Mouse (Mus musculus): ENCODE measurements around the gene Prickle2. TPM values are rescaled to one million over a fixed set of nuclear protein-coding genes. Genes with fewer than 3 reads are reported as not detected.

The Prickle2 gene
- 13.1 and 15.5 TPM in 2 replicates for polyA plus RNA-seq (2014; fragmentation: Nextera tagmentation; extraction: Ambion mirVana)

- peaks cover 11% of the 10 kb centered on the region; the same call in 1 of the 2 replicates for H3K4me1 ChIP-seq (replicated peaks; ENCODE audit: control insufficient read depth, insufficient read depth, low read length)
- peak within 1 kb of the TSS; percentile 72 for H3K4me3 ChIP-seq (ENCODE audit: low read depth, low read length)
- H3K36me3 ChIP-seq (ENCODE audit: control insufficient read depth, insufficient read depth, low read length): no peaks in the 10 kb centered on the region
- peak within 1 kb of the TSS; percentile 87 for H3K4me2 ChIP-seq (ENCODE audit: low read length)
- no peaks in the 10 kb centered on the region for H3K27me3 ChIP-seq (replicated peaks; ENCODE audit: control insufficient read depth, insufficient read depth, low read length)
- peak within 1 kb of the TSS; percentile 67 for H3K9ac ChIP-seq (ENCODE audit: low read length)
- no peaks in the 10 kb centered on the region for H3K9me3 ChIP-seq (ENCODE audit: control insufficient read depth, low read length)
- DNase-seq (ENCODE audit: low spot score): peak; percentile 85
- 0% methylated on average over 11 of the region's 24 CpGs for whole genome bisulfite sequencing
- peak; percentile 96 for ATAC-seq (replicated peaks; ENCODE audit: low FRiP score, low TSS enrichment, low read depth)
- peak within 1 kb of the TSS; percentile 72 for H3K27ac ChIP-seq (ENCODE audit: low read depth)
Measured at GRCm38 (mm10) chr6:92706145-92706466, at the start of gene Prickle2. Prickle2 (minus strand) TSS chr6:92706155.

DNA sequence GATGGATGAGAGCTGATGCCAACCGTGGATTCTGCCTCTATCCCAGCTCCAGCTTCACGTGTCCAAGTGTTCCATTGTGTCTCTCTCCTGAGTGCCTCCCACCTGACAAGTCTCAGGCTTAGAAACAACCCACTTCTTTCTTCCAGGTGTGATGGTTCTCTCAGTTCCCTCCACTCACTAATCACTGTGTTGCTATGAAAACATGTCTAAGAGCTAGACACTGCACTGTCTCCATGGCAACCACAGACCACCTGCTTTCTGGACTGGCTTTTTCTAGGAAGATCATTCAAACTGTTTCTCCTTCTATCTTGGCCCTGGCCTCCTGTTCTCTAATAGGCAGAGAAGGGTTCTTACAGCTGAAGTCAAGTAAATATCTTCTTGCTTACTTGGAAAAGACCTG lies 46.8 kb upstream of the Prickle2 start:
- H3K27ac ChIP-seq (ENCODE audit: low read depth): no peak overlapping the region
- no peaks in the 10 kb centered on the region for H3K9me3 ChIP-seq (ENCODE audit: control insufficient read depth, low read length)
- no peaks in the 10 kb centered on the region; the same call in 1 of the 2 replicates for H3K4me1 ChIP-seq (replicated peaks; ENCODE audit: control insufficient read depth, insufficient read depth, low read length)
- WGBS: 85% methylated on average over 2 of the region's 2 CpGs
- DNase-seq (ENCODE audit: low spot score) (no peak), ATAC-seq (replicated peaks; ENCODE audit: low FRiP score, low TSS enrichment, low read depth) (no peak)
- no peaks in the 10 kb centered on the region for H3K36me3 ChIP-seq (ENCODE audit: control insufficient read depth, insufficient read depth, low read length)
- H3K4me3 ChIP-seq (ENCODE audit: low read depth, low read length): no peak overlapping the region
- no peak overlapping the region for H3K4me2 ChIP-seq (ENCODE audit: low read length)
- no peaks in the 10 kb centered on the region for H3K27me3 ChIP-seq (replicated peaks; ENCODE audit: control insufficient read depth, insufficient read depth, low read length)
- no peak overlapping the region for H3K9ac ChIP-seq (ENCODE audit: low read length)

GRCm38 (mm10) chr6:92749420-92749819 lies 43.5 kb upstream of the Prickle2 start:
- no peaks in the 10 kb centered on the region for H3K4me1 ChIP-seq (replicated peaks; ENCODE audit: control insufficient read depth, insufficient read depth, low read length)
- H3K27me3 ChIP-seq (replicated peaks; ENCODE audit: control insufficient read depth, insufficient read depth, low read length): no peaks in the 10 kb centered on the region
- DNase-seq (ENCODE audit: low spot score) (no peak), ATAC-seq (replicated peaks; ENCODE audit: low FRiP score, low TSS enrichment, low read depth) (no peak)
- H3K4me3 ChIP-seq (ENCODE audit: low read depth, low read length): no peak overlapping the region
- no peak overlapping the region for H3K4me2 ChIP-seq (ENCODE audit: low read length)
- H3K36me3 ChIP-seq (ENCODE audit: control insufficient read depth, insufficient read depth, low read length): no peaks in the 10 kb centered on the region
- H3K9me3 ChIP-seq (ENCODE audit: control insufficient read depth, low read length): no peaks in the 10 kb centered on the region
- no peak overlapping the region for H3K9ac ChIP-seq (ENCODE audit: low read length)
- no peak overlapping the region for H3K27ac ChIP-seq (ENCODE audit: low read depth)
- WGBS: 62% methylated on average over 4 of the region's 4 CpGs

DNA sequence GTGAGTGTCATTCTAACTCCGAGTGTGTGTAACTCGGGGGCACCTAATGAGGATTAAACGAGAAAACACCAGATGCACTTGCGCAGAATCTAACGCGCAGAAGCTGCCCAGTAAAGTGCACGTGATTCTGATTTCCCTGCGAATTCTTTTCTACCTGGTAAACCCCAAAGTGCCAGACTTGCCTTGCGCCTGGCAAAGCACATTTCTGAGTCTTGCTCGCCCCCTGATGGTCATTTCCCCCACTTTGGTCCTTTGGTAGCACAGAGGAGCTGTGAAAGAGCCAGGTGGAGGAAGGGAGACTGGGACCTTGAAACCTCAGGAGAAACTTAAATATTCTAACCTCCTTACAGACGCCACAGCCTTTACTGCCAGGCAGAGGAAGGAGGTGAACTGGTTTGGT lies 37.6 kb upstream of the Prickle2 start:
- Histone ChIP-seq H3K27ac (ENCODE audit: low read depth) (no peak overlapping the region), H3K9me3 (ENCODE audit: control insufficient read depth, low read length) (no peaks in the 10 kb centered on the region), H3K36me3 (ENCODE audit: control insufficient read depth, insufficient read depth, low read length) (no peaks in the 10 kb centered on the region), H3K4me3 (ENCODE audit: low read depth, low read length) (0 out of 2 replicates have a peak overlapping the region, but pooled peaks have one; percentile 1), H3K27me3 (replicated peaks; ENCODE audit: control insufficient read depth, insufficient read depth, low read length) (no peaks in the 10 kb centered on the region), H3K9ac (ENCODE audit: low read length) (no peak overlapping the region), H3K4me2 (ENCODE audit: low read length) (peak overlapping the region; percentile 30; the same call in 1 of the 2 replicates), H3K4me1 (replicated peaks; ENCODE audit: control insufficient read depth, insufficient read depth, low read length) (0 out of 2 replicates have a peak, but pooled peaks cover 2% of the 10 kb centered on the region)
- no peak for ATAC-seq (replicated peaks; ENCODE audit: low FRiP score, low TSS enrichment, low read depth)
- peak; percentile 84 for DNase-seq (ENCODE audit: low spot score)
- WGBS: 13% methylated on average over 11 of the region's 11 CpGs

DNA sequence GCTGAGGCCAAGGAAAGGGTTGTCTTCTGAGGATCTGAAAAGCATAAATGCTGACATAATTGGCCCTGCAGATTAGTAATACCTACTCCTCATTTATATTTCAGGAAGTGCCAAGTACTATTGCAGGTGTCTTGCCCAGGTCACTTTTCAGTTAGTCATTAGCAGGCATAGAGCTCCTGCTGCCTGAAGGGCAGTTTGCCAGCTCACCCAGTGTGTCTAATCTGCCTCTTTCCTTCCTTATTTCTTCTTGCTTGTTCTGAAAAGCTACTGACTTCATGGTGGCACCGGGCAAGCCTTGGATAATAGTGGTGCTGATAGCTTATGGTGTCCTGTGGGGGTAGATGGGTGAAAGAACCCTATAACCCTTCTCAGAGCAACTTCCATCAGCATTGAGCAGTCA lies 31.2 kb upstream of the Prickle2 start:
- DNase-seq (ENCODE audit: low spot score) (peak; percentile 20), ATAC-seq (replicated peaks; ENCODE audit: low FRiP score, low TSS enrichment, low read depth) (no peak)
- Histone ChIP-seq H3K4me1 (replicated peaks; ENCODE audit: control insufficient read depth, insufficient read depth, low read length) (no peaks in the 10 kb centered on the region), H3K36me3 (ENCODE audit: control insufficient read depth, insufficient read depth, low read length) (no peaks in the 10 kb centered on the region), H3K27ac (ENCODE audit: low read depth) (no peak overlapping the region), H3K27me3 (replicated peaks; ENCODE audit: control insufficient read depth, insufficient read depth, low read length) (no peaks in the 10 kb centered on the region), H3K9me3 (ENCODE audit: control insufficient read depth, low read length) (no peaks in the 10 kb centered on the region), H3K4me3 (ENCODE audit: low read depth, low read length) (no peak overlapping the region), H3K9ac (ENCODE audit: low read length) (no peak overlapping the region), H3K4me2 (ENCODE audit: low read length) (no peak overlapping the region)
- WGBS: 88% methylated on average over 1 of the region's 1 CpGs

GRCm38 (mm10) chr6:92733651-92734050 lies 27.7 kb upstream of the Prickle2 start:
- Histone ChIP-seq H3K27me3 (replicated peaks; ENCODE audit: control insufficient read depth, insufficient read depth, low read length) (no peaks in the 10 kb centered on the region), H3K27ac (ENCODE audit: low read depth) (no peak overlapping the region), H3K4me3 (ENCODE audit: low read depth, low read length) (no peak overlapping the region), H3K36me3 (ENCODE audit: control insufficient read depth, insufficient read depth, low read length) (no peaks in the 10 kb centered on the region), H3K9ac (ENCODE audit: low read length) (no peak overlapping the region), H3K9me3 (ENCODE audit: control insufficient read depth, low read length) (no peaks in the 10 kb centered on the region), H3K4me2 (ENCODE audit: low read length) (no peak overlapping the region), H3K4me1 (replicated peaks; ENCODE audit: control insufficient read depth, insufficient read depth, low read length) (peaks cover under 1% of the 10 kb centered on the region; the same call in 1 of the 2 replicates)
- no peak for DNase-seq (ENCODE audit: low spot score)
- no peak for ATAC-seq (replicated peaks; ENCODE audit: low FRiP score, low TSS enrichment, low read depth)

DNA sequence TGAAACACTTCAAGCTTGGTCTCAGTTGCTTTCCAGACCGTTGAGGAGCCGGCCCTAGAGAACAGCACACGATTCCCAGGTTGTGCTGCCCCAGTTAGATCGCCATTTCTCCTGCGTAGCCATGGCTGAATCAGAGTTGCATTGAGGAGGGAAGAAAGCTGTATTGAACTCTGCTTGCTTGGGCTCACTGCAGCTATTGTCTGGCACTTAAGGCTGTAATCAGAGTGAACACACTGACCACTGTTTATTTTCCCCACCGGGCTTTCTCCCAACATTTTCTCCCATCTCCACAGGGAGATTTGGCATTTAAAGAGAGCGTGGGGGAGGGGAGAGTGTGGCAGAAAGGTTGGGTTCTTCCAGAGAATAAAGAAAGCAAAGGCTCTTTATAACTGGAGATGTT lies 22.6 kb upstream of the Prickle2 start:
- H3K9ac ChIP-seq (ENCODE audit: low read length): no peak overlapping the region
- no peaks in the 10 kb centered on the region for H3K9me3 ChIP-seq (ENCODE audit: control insufficient read depth, low read length)
- DNase-seq (ENCODE audit: low spot score): no peak
- no peak overlapping the region for H3K4me3 ChIP-seq (ENCODE audit: low read depth, low read length)
- peaks cover 11% of the 10 kb centered on the region; the same call in 1 of the 2 replicates for H3K4me1 ChIP-seq (replicated peaks; ENCODE audit: control insufficient read depth, insufficient read depth, low read length)
- no peak for ATAC-seq (replicated peaks; ENCODE audit: low FRiP score, low TSS enrichment, low read depth)
- H3K27me3 ChIP-seq (replicated peaks; ENCODE audit: control insufficient read depth, insufficient read depth, low read length): no peaks in the 10 kb centered on the region
- no peak overlapping the region for H3K27ac ChIP-seq (ENCODE audit: low read depth)
- 45% methylated on average over 7 of the region's 7 CpGs for WGBS
- H3K4me2 ChIP-seq (ENCODE audit: low read length): no peak overlapping the region
- H3K36me3 ChIP-seq (ENCODE audit: control insufficient read depth, insufficient read depth, low read length): no peaks in the 10 kb centered on the region

DNA sequence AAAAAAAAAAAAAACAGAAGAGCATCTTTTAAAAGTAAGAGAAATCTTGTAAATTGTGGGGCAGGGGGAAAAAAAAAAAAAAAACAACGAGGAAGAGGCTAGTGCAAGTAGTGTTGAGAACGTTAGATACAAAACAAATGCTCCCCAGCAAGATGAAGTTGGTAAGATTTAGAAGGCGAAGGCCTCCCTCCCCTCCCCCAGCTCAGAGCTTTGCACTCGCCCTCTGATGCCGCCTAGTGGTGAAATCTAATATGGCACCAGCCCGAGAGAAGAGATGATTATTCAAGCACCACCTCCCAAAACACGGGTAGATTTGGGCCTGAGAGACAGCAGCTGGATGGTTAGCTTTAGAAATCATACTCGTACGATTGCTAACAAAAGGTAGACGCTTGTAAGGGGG lies 22.1 kb upstream of the Prickle2 start:
- Histone ChIP-seq H3K27me3 (replicated peaks; ENCODE audit: control insufficient read depth, insufficient read depth, low read length) (no peaks in the 10 kb centered on the region), H3K27ac (ENCODE audit: low read depth) (no peak overlapping the region), H3K4me1 (replicated peaks; ENCODE audit: control insufficient read depth, insufficient read depth, low read length) (peaks cover 11% of the 10 kb centered on the region; the same call in 1 of the 2 replicates), H3K4me2 (ENCODE audit: low read length) (no peak overlapping the region), H3K9ac (ENCODE audit: low read length) (no peak overlapping the region), H3K36me3 (ENCODE audit: control insufficient read depth, insufficient read depth, low read length) (no peaks in the 10 kb centered on the region), H3K4me3 (ENCODE audit: low read depth, low read length) (no peak overlapping the region), H3K9me3 (ENCODE audit: control insufficient read depth, low read length) (no peaks in the 10 kb centered on the region)
- peak; percentile 98 for DNase-seq (ENCODE audit: low spot score)
- WGBS: 3% methylated on average over 10 of the region's 10 CpGs
- ATAC-seq (replicated peaks; ENCODE audit: low FRiP score, low TSS enrichment, low read depth): no peak

- Histone ChIP-seq H3K4me1 (replicated peaks; ENCODE audit: control insufficient read depth, insufficient read depth, low read length) (peaks cover 11% of the 10 kb centered on the region; the same call in 1 of the 2 replicates), H3K27ac (ENCODE audit: low read depth) (no peak overlapping the region), H3K36me3 (ENCODE audit: control insufficient read depth, insufficient read depth, low read length) (no peaks in the 10 kb centered on the region), H3K4me3 (ENCODE audit: low read depth, low read length) (no peak overlapping the region), H3K27me3 (replicated peaks; ENCODE audit: control insufficient read depth, insufficient read depth, low read length) (no peaks in the 10 kb centered on the region), H3K9ac (ENCODE audit: low read length) (no peak overlapping the region), H3K9me3 (ENCODE audit: control insufficient read depth, low read length) (no peaks in the 10 kb centered on the region), H3K4me2 (ENCODE audit: low read length) (no peak overlapping the region)
- no peak for ATAC-seq (replicated peaks; ENCODE audit: low FRiP score, low TSS enrichment, low read depth)
- WGBS: 11% methylated on average over 7 of the region's 7 CpGs
- peak; percentile 52 for DNase-seq (ENCODE audit: low spot score)
Measured at GRCm38 (mm10) chr6:92727351-92727986, 21.5 kb upstream of the Prickle2 start.

Measured in intestine, embryonic 14.5 days (tissue).